Mouse (Mus musculus) liver, embryonic 14.5 days (tissue): ENCODE results near the gene Ces1f.

Source experiments
- CTCF ChIP-seq: IDR thresholded peaks from 2 replicates; pipeline ENCODE4 v1.5.1; 2016; ENCODE audit warnings: antibody characterized with exemption, low read depth, control low read depth
- EP300 ChIP-seq: IDR thresholded peaks from 2 replicates; pipeline ENCODE4 v1.6.1; 2016; ENCODE audit warnings: antibody characterized with exemption, low read depth

GRCm38 (mm10) chr8:93211091-93211490 is 68.5 kb downstream of the Ces1f start:
- TF ChIP-seq CTCF (no peak), EP300 (no peak)
